Mouse (Mus musculus): Measurements from ENCODE around the gene Adamts15. TPM values are rescaled to one million over a fixed set of nuclear protein-coding genes. Genes with fewer than 3 reads are reported as not detected.

Adamts15 gene
- polyA plus RNA-seq, 1 experiment from 2014 or later = 3.8 TPM

- H3K4me2 ChIP-seq (ENCODE audit: low read length) = no peak overlapping the region
- no peak overlapping the region for H3K9ac ChIP-seq (replicated peaks; ENCODE audit: low read length)
- no peaks in the 10 kb centered on the region for H3K9me3 ChIP-seq (ENCODE audit: control insufficient read depth, low read length)
- no peaks in the 10 kb centered on the region for H3K4me1 ChIP-seq (ENCODE audit: control insufficient read depth, insufficient read depth, low read length)
- 89% methylated on average over 5 of the region's 5 CpGs for WGBS
- no peak overlapping the region for H3K4me3 ChIP-seq (replicated peaks; ENCODE audit: low read depth, low read length)
- H3K36me3 ChIP-seq (ENCODE audit: control insufficient read depth, insufficient read depth, low read length) = no peaks in the 10 kb centered on the region
- no peak overlapping the region for H3K27ac ChIP-seq (replicated peaks; ENCODE audit: low read depth, low read length)
- DNase-seq (no peak), ATAC-seq (ENCODE audit: low FRiP score, low TSS enrichment) (no peak)
- H3K27me3 ChIP-seq (ENCODE audit: control insufficient read depth, insufficient read depth, low read length) = no peaks in the 10 kb centered on the region
Observed at GRCm38 (mm10) chr9:30951461-30951860, 29.2 kb upstream of the Adamts15 start.

GRCm38 (mm10) chr9:30950592-30950991 is 28.3 kb upstream of the Adamts15 start:
- peak; percentile 64 for DNase-seq
- Histone ChIP-seq H3K4me1 (ENCODE audit: control insufficient read depth, insufficient read depth, low read length) (no peaks in the 10 kb centered on the region), H3K36me3 (ENCODE audit: control insufficient read depth, insufficient read depth, low read length) (no peaks in the 10 kb centered on the region), H3K4me3 (replicated peaks; ENCODE audit: low read depth, low read length) (no peak overlapping the region), H3K27me3 (ENCODE audit: control insufficient read depth, insufficient read depth, low read length) (no peaks in the 10 kb centered on the region), H3K9me3 (ENCODE audit: control insufficient read depth, low read length) (no peaks in the 10 kb centered on the region), H3K27ac (replicated peaks; ENCODE audit: low read depth, low read length) (no peak overlapping the region), H3K4me2 (ENCODE audit: low read length) (no peak overlapping the region), H3K9ac (replicated peaks; ENCODE audit: low read length) (no peak overlapping the region)
- no peak for ATAC-seq (ENCODE audit: low FRiP score, low TSS enrichment)
- WGBS = 81% methylated on average over 4 of the region's 4 CpGs

GRCm38 (mm10) chr9:30949971-30950370 is 27.7 kb upstream of the Adamts15 start:
- Histone ChIP-seq H3K4me1 (ENCODE audit: control insufficient read depth, insufficient read depth, low read length) (no peaks in the 10 kb centered on the region), H3K27me3 (ENCODE audit: control insufficient read depth, insufficient read depth, low read length) (peaks cover 3% of the 10 kb centered on the region; the same call in 1 of the 2 replicates), H3K9me3 (ENCODE audit: control insufficient read depth, low read length) (no peaks in the 10 kb centered on the region), H3K9ac (replicated peaks; ENCODE audit: low read length) (no peak overlapping the region), H3K36me3 (ENCODE audit: control insufficient read depth, insufficient read depth, low read length) (no peaks in the 10 kb centered on the region), H3K4me2 (ENCODE audit: low read length) (no peak overlapping the region), H3K4me3 (replicated peaks; ENCODE audit: low read depth, low read length) (no peak overlapping the region), H3K27ac (replicated peaks; ENCODE audit: low read depth, low read length) (no peak overlapping the region)
- no peak for ATAC-seq (ENCODE audit: low FRiP score, low TSS enrichment)
- 70% methylated on average over 4 of the region's 4 CpGs for WGBS
- DNase-seq = no peak

- Histone ChIP-seq H3K27ac (replicated peaks; ENCODE audit: low read depth, low read length) (no peak overlapping the region), H3K4me1 (ENCODE audit: control insufficient read depth, insufficient read depth, low read length) (no peaks in the 10 kb centered on the region), H3K36me3 (ENCODE audit: control insufficient read depth, insufficient read depth, low read length) (no peaks in the 10 kb centered on the region), H3K4me2 (ENCODE audit: low read length) (no peak overlapping the region), H3K4me3 (replicated peaks; ENCODE audit: low read depth, low read length) (no peak overlapping the region), H3K9me3 (ENCODE audit: control insufficient read depth, low read length) (no peaks in the 10 kb centered on the region), H3K9ac (replicated peaks; ENCODE audit: low read length) (no peak overlapping the region), H3K27me3 (ENCODE audit: control insufficient read depth, insufficient read depth, low read length) (peaks cover 8% of the 10 kb centered on the region; the same call in 1 of the 2 replicates)
- DNase-seq (no peak), ATAC-seq (ENCODE audit: low FRiP score, low TSS enrichment) (no peak)
- 96% methylated on average over 3 of the region's 3 CpGs for WGBS
Observed at GRCm38 (mm10) chr9:30949422-30949821, 27.2 kb upstream of the Adamts15 start.

- 59% methylated on average over 1 of the region's 1 CpGs for WGBS
- ATAC-seq (ENCODE audit: low FRiP score, low TSS enrichment) (no peak), DNase-seq (no peak)
- no peak overlapping the region for H3K4me2 ChIP-seq (ENCODE audit: low read length)
- peaks cover 32% of the 10 kb centered on the region for H3K27me3 ChIP-seq (ENCODE audit: control insufficient read depth, insufficient read depth, low read length)
- H3K27ac ChIP-seq (replicated peaks; ENCODE audit: low read depth, low read length) = no peak overlapping the region
- no peaks in the 10 kb centered on the region for H3K9me3 ChIP-seq (ENCODE audit: control insufficient read depth, low read length)
- H3K36me3 ChIP-seq (ENCODE audit: control insufficient read depth, insufficient read depth, low read length) = no peaks in the 10 kb centered on the region
- no peak overlapping the region for H3K4me3 ChIP-seq (replicated peaks; ENCODE audit: low read depth, low read length)
- no peak overlapping the region for H3K9ac ChIP-seq (replicated peaks; ENCODE audit: low read length)
- H3K4me1 ChIP-seq (ENCODE audit: control insufficient read depth, insufficient read depth, low read length) = peaks cover 3% of the 10 kb centered on the region; the same call in 1 of the 2 replicates
Observed at GRCm38 (mm10) chr9:30945276-30945675, 23.0 kb upstream of the Adamts15 start.

- no peak overlapping the region for H3K4me2 ChIP-seq (ENCODE audit: low read length)
- peaks cover 3% of the 10 kb centered on the region; the same call in 1 of the 2 replicates for H3K4me1 ChIP-seq (ENCODE audit: control insufficient read depth, insufficient read depth, low read length)
- no peak overlapping the region for H3K9ac ChIP-seq (replicated peaks; ENCODE audit: low read length)
- H3K4me3 ChIP-seq (replicated peaks; ENCODE audit: low read depth, low read length) = no peak overlapping the region
- H3K27ac ChIP-seq (replicated peaks; ENCODE audit: low read depth, low read length) = no peak overlapping the region
- H3K27me3 ChIP-seq (ENCODE audit: control insufficient read depth, insufficient read depth, low read length) = peaks cover 32% of the 10 kb centered on the region
- no peaks in the 10 kb centered on the region for H3K9me3 ChIP-seq (ENCODE audit: control insufficient read depth, low read length)
- WGBS = 37% methylated on average over 1 of the region's 1 CpGs
- DNase-seq (no peak), ATAC-seq (ENCODE audit: low FRiP score, low TSS enrichment) (no peak)
- H3K36me3 ChIP-seq (ENCODE audit: control insufficient read depth, insufficient read depth, low read length) = no peaks in the 10 kb centered on the region
Observed at GRCm38 (mm10) chr9:30944234-30944633, 22.0 kb upstream of the Adamts15 start.

GRCm38 (mm10) chr9:30943341-30943740 is 21.1 kb upstream of the Adamts15 start:
- 0% methylated on average over 14 of the region's 14 CpGs for WGBS
- H3K27me3 ChIP-seq (ENCODE audit: control insufficient read depth, insufficient read depth, low read length) = peaks cover 32% of the 10 kb centered on the region
- H3K4me3 ChIP-seq (replicated peaks; ENCODE audit: low read depth, low read length) = peak overlapping the region; percentile 65
- H3K27ac ChIP-seq (replicated peaks; ENCODE audit: low read depth, low read length) = no peak overlapping the region
- H3K9me3 ChIP-seq (ENCODE audit: control insufficient read depth, low read length) = no peaks in the 10 kb centered on the region
- H3K36me3 ChIP-seq (ENCODE audit: control insufficient read depth, insufficient read depth, low read length) = no peaks in the 10 kb centered on the region
- no peak for DNase-seq
- peaks cover 3% of the 10 kb centered on the region; the same call in 1 of the 2 replicates for H3K4me1 ChIP-seq (ENCODE audit: control insufficient read depth, insufficient read depth, low read length)
- no peak for ATAC-seq (ENCODE audit: low FRiP score, low TSS enrichment)
- peak overlapping the region; percentile 71 for H3K9ac ChIP-seq (replicated peaks; ENCODE audit: low read length)
- peak overlapping the region; percentile 99 for H3K4me2 ChIP-seq (ENCODE audit: low read length)

GRCm38 (mm10) chr9:30942512-30943313 is 20.5 kb upstream of the Adamts15 start, which contains the start of gene Adamts8:
Adamts8 (plus strand) TSS chr9:30942562.
- ATAC-seq (ENCODE audit: low FRiP score, low TSS enrichment) (peak; percentile 82), DNase-seq (peak; percentile 84)
- H3K27ac ChIP-seq (replicated peaks; ENCODE audit: low read depth, low read length) = no peak within 1 kb of the TSS; the same call in 1 of the 2 replicates
- H3K9me3 ChIP-seq (ENCODE audit: control insufficient read depth, low read length) = no peaks in the 10 kb centered on the region
- peak within 1 kb of the TSS; percentile 71 for H3K9ac ChIP-seq (replicated peaks; ENCODE audit: low read length)
- peak within 1 kb of the TSS; percentile 65 for H3K4me3 ChIP-seq (replicated peaks; ENCODE audit: low read depth, low read length)
- peaks cover 3% of the 10 kb centered on the region; the same call in 1 of the 2 replicates for H3K4me1 ChIP-seq (ENCODE audit: control insufficient read depth, insufficient read depth, low read length)
- H3K4me2 ChIP-seq (ENCODE audit: low read length) = peak within 1 kb of the TSS; percentile 99
- H3K27me3 ChIP-seq (ENCODE audit: control insufficient read depth, insufficient read depth, low read length) = peaks cover 32% of the 10 kb centered on the region
- under 1% methylated on average over 93 of the region's 96 CpGs for WGBS
- no peaks in the 10 kb centered on the region for H3K36me3 ChIP-seq (ENCODE audit: control insufficient read depth, insufficient read depth, low read length)

- Histone ChIP-seq H3K27me3 (ENCODE audit: control insufficient read depth, insufficient read depth, low read length) (peaks cover 32% of the 10 kb centered on the region), H3K4me3 (replicated peaks; ENCODE audit: low read depth, low read length) (no peak overlapping the region), H3K9ac (replicated peaks; ENCODE audit: low read length) (no peak overlapping the region), H3K36me3 (ENCODE audit: control insufficient read depth, insufficient read depth, low read length) (no peaks in the 10 kb centered on the region), H3K27ac (replicated peaks; ENCODE audit: low read depth, low read length) (no peak overlapping the region), H3K4me2 (ENCODE audit: low read length) (no peak overlapping the region), H3K9me3 (ENCODE audit: control insufficient read depth, low read length) (no peaks in the 10 kb centered on the region), H3K4me1 (ENCODE audit: control insufficient read depth, insufficient read depth, low read length) (peaks cover 3% of the 10 kb centered on the region; the same call in 1 of the 2 replicates)
- WGBS = 6% methylated on average over 6 of the region's 6 CpGs
- ATAC-seq (ENCODE audit: low FRiP score, low TSS enrichment) (peak; percentile 59), DNase-seq (peak; percentile 96)
Observed at GRCm38 (mm10) chr9:30940328-30940727, 18.1 kb upstream of the Adamts15 start.
